Mouse (Mus musculus) heart, postnatal 0 days (tissue): ENCODE measurements around the gene Gm20458.

Source experiments
- CTCF ChIP-seq: IDR thresholded peaks from 2 replicates; pipeline ENCODE4 v1.5.1; 2016; ENCODE audit warnings: antibody characterized with exemption, control low read depth, low read depth
- EP300 ChIP-seq: IDR thresholded peaks from 2 replicates; pipeline ENCODE4 v1.6.1; 2016; ENCODE audit warnings: antibody characterized with exemption, low read depth

- TF ChIP-seq CTCF = peak; percentile 76
- no peak for TF ChIP-seq EP300
Measured at GRCm38 (mm10) chr2:164517485-164518221, 56.9 kb downstream of the Gm20458 start.
